Mouse (Mus musculus) adrenal gland, postnatal 14 days (tissue): ENCODE data around the gene Mef2c. TPM values are rescaled to one million over a fixed set of nuclear protein-coding genes. Genes with fewer than 3 reads are reported as not detected.
A peak's percentile ranks its signal among the peaks of the same experiment; 100 is the strongest.

ENCODE experiments used
- DNase-seq: peaks from one replicate; pipeline ENCODE4 v3.0.0; 2021; ENCODE audit warnings: mixed read lengths
- total RNA-seq: library from RNA; stranded (reverse); gene quantifications from 2 replicates; pipeline ENCODE4 v1.2.3, GENCODE M21; 2021

Gene Mef2c
- total RNA-seq, 1 experiment from 2014 or later, result 43.2 TPM

DNA sequence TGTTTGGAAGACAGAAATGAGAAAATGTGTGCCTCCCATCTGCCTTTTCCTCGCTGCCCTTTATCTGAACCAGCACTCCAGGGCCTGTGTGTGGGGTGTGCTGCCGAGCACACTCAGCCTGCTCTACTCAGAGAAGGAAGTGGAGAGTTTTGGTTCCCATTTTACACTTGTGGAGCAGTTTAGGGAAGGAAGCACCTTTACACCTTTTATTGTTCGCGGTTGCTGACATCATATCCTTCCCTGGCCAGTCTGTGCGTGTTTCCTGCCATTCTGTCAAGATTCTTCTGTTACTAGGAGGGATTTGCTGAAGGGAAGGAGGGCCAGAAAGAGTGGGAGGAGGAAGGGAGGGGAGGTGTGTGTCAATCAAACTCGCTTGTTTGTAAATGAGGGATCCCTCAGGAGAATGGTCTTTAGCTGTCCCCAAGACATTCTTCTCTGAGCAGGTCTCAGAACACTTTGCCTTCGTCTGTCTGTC lies 68.2 kb downstream of the Mef2c start:
- peak; percentile 59 for DNase-seq

DNA sequence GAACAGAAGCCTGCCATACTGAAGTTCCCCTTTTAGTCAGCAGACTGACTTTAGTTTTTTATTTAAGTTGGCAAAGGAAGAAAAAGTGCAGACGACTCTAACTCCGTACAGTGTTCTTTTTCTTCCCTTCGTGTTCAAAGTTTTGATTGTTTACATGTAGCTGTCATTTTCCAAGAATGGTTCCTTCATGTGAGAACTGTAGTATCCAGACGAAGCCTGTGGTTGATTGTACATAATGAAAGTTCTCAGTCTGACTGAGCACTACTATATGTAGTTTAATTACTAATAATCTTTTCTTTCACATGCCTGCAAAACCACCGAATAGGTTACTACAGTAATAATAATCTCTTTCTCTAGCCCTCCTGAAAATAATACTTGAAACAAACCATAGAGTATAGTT lies 68.6 kb downstream of the Mef2c start:
- no peak for DNase-seq

DNA sequence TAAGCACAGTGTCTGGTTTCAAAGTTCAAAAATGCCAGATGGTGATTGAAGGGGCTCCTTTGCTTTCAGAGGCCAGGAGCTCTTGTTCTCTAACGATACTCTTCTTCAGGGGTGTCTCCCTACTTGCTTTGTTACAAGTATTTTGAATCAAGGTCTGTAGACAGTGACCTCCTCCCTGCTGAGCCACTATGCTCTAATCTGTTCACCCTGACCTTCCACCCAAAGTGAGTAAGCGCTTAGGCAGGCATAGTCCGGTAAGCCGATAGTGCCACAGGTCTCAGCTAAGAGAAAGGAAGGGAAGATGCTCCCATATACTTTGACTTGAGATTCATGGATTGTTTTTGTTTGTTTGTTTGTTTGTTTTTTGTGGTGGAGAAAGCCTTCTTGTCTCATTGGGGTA lies 69.5 kb downstream of the Mef2c start:
- DNase-seq, result peak; percentile 57

DNA sequence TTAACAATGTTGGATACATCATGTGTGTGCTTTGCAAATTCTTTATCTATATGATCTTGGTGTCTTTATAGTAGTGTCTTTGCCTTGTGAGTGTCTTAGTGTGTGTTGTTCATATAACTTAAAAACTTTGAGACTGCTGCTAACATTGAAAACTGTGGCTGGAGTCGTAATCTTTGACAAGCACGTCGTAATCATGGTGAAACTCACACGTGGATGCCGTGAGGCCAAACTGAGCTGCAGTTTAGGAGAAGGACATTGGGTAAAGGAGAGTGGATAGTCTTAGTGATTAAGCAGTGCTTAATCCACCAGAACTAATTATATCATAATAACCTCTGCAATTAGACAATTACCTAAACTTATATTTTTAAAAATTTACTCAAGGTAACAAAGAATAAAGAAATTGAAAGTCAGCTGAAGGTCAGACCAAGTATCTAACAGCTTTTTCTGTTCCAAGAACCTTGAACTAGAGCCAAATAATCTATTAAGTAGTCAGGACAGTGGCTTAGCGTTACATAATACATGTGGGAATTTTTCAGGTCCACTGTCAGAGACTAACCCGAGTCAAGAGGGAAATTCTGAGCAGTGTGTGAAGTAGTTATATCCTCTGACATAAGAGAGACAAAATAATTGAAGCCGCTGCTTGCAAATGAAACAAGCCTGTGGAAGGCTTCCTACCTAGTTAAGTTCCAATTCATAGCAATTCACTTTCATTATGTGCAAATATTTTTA lies 70.2 kb downstream of the Mef2c start:
- no peak for DNase-seq

DNA sequence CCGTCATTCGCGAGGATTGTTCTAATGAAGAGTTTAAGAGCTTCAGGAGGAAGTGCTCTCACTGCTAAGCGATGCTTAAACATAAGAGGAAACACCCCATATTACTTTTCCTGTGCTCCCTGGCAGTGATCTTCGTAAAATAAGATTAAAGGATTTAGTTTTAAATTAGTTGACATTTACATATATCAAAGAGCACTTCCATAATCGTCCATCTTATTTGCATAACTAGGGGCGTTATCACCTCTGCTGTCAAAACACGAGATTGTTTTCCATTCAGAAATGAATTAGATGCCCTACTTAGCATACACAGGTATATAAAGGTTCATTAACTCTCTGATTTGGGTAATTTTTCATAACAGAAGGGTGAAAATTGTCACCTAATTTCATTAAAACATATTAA lies 71.0 kb downstream of the Mef2c start:
- DNase-seq, result no peak

DNA sequence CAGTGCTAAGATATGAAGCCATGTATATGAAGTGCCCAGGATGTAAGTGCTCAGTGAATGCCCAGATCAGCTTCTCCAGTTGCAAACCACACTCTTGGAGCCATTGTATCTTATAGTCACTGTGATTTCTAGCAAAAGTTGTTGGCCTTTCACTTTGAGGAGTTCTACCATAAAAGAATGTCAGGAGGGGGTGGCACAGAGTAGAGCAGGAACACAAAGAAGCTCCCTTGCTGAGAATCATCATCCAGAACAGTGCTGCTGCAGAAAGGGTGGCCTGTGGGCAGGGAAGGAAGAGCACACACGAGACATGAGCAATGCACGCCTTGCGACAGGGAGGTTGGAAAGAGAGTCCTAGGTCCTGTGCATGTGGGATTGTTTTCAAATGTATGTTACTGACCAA lies 75.6 kb downstream of the Mef2c start:
- DNase-seq, result no peak

DNA sequence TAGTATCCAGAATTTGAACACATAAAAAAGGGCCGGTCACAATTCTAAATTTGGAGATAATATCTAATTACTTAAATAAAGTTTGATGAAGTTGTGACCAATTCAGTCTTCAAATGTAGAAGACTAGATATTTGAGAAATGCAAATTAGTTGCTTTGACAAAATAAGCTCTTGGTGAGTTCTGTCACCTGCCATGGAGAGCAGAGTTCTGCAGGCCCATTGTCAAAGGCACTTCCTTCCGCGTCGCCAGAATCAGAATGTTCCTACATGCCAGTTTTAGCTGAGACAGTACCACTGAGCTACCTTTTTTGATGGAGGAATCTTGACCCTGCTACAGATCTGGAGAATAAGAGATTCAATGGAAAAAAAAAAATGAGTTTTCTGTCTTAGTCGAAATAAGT lies 77.0 kb downstream of the Mef2c start:
- DNase-seq, result no peak

DNA sequence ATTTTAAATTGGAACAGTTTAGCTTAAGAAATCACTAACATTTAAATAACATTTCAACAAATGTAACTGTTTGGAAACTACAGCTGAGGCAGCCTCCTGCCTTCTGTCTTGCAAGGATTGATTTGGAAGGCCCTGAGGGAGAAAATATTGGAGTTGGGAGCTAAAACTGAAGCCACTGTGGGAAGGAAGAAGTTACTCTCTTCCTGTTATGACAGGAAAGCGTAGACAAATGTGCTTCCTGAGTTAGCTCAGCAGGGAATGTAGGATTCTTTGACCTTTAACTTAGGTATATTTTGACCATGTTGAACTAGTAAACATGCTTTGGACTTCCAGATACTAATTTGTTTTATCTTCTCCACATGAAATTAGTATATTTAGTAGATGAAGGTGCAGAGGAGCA lies 78.7 kb downstream of the Mef2c start:
- no peak for DNase-seq

DNA sequence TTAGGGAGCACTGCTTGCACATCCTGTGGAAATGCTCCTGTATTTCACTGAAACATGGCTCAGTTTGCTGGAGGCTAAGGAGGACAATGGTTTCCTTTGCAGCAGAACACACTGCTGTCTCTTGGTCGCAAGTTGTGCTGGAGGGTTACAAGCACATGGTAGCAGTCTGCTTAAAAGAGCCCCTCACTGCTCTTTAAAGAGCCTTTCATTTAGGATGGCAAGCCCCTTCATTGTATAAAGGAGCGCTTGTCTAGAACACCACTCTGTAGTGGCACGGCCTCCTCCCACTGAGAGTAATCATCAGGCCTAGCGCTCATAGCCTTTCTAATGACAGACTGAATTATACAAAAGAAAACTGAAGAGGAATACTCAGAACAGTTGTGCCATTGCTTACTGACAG lies 80.0 kb downstream of the Mef2c start:
- DNase-seq, result no peak

DNA sequence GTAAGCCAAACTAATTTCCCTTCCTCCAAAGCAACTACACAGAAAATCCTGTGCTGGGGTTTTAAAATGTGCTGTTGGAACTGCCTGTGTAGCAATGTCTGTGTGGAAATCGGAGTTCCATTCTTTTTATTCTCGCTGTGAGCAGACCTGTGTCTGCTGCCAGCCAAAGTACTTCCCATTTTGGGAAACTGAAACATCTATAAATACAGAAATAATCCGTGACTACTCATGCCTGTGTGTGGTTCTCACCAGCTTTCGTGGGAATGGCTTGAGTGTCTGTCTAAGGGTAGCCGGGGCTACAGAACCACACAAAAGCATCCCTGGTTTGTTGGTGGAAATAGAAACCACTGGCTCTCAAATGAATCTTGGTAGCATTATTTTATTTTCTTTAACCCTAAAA lies 81.5 kb downstream of the Mef2c start:
- DNase-seq, result no peak

DNA sequence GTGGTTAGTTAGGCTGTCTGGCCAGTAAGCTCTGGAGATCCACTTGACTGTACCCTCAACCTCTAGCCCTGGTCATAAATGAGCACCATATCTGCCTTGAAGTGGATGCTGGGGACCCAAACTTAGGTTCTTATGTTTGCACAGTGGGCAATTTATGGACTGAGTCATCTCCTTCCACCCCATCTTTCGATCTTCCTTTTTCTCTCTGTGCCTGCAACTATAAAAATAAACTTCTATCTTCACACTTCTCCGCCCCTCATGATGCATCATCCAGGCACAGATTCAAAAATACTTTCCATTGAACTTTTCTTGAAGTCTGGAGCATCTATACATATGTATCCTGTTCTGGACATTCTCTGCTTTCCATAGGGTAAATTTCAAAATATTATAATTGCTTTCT lies 84.4 kb downstream of the Mef2c start:
- DNase-seq, result no peak

DNA sequence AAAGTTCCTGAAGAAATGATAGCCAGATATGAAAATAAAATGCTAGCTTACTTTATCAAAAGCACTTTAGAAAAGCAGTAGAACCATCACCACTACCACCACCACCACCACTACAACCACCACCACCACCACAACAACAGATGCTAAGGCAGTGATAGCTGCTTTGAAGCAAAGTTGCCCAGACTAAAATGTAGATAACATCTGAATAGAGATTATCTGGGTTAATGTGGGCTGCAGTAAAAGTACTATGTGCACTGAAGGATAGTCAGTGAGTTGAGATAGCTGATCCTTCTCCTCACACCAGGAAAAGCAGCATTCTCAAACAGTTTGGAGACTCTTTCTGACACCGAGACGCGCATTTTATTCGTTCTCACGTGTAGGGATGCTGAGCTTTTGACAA lies 87.1 kb downstream of the Mef2c start:
- DNase-seq, result no peak

DNA sequence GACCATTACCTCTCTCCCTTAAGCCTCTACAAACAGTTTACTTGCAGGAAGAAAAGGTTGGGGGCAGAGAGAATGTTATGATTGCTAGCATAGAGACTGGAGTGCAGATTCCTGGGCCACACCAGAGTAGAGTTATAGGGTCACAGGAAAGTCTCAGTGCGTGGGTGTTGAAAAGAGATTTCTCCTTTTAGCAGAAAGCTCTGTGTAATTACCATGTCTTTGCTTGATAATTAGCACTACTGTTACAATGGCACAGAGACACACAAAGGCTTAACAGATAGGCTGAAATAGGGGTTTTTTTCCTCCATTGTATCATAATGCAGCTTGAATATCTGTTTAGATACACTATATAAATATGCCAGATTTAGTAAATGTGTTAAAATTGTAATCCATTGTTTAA lies 91.6 kb downstream of the Mef2c start:
- DNase-seq, result no peak

DNA sequence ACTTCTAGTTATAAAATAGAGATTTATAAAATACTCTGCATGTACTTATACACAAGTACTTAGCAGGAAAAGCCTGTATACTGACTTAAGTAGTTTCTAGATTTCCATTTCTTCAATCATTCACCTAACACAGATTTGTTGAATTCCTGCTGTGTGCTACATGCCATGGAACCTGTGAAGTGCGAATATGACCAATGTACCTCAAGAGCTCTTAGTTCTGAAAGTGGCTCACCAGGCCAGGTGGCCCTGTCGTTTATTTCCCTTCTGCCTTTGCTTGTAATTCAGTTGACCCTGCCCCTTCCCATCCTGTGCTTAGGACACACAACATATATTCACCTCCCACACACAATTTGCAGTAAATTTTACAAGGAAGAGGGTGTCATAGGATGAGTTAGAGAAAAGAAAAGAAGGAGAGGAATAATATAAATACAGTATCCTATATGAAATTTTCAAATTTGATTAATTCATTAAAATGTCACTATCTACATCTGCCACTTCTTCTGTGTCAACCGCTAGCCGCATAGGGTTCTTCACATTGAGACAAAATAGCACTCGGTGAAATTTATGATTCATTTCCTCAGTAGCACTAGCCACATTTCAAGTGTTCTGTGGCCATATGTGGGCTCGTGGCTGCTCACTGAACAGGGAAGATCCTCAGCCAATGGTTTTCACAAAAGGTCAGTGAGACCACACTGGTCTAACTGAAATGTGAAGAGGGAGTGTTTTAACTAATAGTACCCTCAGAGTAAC lies 93.3 kb downstream of the Mef2c start:
- no peak for DNase-seq

DNA sequence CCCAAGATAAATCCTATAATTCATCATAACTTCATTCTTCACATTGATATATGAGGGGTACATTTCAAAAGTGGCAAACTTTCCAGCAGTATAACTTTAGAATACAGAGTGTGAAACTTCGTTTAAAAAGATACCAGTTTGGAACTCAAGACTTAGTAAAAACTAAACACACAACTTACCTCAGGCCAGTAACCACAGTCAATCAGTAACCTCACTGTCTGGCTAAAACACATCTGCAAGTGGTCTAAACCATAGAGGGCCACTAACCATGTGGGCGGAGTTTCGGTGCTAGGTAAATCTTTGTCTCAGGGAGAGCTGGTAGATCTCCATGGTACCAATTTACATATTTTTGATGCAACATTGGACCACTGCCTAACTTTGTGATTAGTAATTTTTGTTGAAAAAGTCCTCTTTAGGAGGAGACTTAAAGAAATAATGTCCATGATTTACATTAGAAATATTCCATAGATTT lies 93.9 kb downstream of the Mef2c start:
- no peak for DNase-seq

DNA sequence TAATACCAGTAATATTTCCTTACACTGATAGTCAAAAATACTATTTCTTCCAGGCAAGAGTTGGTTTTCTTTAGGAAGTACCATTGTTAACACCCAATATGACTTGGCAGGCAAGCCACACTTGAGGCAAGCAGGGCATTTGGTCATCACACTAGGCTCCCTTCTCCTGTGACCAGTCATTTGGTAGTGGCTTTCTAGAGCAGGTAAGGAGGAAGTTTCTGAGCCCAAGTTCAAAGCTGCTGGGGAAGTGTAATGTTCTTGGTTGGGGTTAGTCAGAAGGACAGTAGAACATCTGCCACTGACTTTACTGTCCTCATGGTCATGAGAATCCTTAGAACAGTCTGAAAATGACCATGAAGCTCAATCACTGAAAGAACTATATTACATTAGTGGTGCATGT lies 96.5 kb downstream of the Mef2c start:
- no peak for DNase-seq

DNA sequence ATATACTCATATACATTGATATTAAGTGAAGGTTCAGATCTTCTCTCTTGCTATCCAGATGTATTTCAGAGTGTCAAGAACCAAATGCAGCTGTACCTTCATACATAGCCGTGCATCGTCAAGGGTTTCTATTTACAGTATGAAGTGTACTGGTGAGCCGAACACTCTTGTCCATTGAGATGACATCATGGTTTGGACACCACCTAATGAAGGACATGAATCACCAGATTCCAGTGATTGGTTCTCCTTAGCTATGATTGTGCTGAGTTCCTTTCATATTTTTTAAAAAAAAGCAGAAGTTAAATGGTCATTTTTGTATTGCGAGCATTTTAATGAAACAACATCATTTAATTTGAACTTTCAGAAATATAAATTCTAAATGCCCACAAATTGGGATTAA lies 97.9 kb downstream of the Mef2c start:
- DNase-seq, result no peak

DNA sequence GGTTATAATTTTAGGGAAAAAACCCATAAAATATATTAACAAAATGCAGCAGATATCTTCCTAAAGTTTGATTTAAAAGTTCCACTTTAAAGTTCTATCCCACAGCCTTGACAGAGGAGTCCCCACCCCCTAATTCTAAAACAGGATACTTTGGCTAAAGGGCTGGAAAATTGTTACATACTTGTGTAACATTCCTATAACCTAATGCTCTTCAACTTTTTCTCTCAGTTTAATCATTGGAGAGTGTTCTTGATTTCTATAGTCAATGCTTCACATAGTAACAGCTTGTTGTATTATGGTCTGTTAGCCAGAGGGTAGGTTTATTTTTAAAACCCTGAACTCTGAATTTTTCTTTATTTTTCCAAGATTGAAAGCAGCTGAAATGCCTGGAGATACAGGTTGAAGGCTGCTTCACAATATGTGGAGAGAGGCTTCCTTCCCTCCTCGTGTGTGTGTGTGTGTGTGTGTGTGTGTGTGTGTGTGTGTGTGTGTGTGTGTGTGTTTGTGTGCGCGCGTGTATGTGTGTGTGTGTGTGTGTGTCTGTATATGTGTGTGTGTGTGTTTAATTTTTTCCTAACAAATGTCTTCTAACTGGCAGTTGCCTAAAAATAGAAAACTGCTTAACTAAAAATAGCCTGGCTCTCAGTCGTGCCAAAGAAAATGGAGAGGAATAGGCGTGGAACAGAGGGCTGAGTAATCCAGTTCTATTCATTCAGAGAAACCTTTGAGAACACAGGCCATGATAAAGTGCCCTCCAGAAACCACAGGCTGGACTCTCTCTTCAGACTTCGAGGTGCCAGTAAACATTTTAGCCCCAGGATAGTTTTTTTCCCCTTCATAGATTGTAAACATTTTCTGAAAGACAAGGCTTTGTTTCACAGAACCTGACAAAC lies 99.8 kb downstream of the Mef2c start:
- peak; percentile 59 for DNase-seq

DNA sequence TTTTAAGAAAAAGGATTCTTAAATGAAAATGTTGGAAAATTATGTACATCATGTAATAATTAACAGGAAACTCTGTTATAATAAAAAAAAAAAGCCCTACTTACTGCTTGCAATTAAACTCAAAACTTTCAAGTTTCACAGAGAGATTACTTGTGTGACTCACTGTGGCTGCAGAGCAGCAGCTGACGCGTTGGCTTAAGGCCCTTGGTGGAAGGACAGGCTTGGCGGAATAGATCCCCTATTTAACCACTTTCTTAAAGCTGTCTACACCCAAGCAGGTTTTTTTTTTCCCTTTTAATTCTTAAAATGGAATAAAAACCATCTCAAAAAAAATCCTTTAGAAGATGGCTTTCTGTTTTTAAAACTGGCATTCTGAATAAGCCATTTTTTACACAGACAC lies 100.5 kb downstream of the Mef2c start:
- peak; percentile 75 for DNase-seq

DNA sequence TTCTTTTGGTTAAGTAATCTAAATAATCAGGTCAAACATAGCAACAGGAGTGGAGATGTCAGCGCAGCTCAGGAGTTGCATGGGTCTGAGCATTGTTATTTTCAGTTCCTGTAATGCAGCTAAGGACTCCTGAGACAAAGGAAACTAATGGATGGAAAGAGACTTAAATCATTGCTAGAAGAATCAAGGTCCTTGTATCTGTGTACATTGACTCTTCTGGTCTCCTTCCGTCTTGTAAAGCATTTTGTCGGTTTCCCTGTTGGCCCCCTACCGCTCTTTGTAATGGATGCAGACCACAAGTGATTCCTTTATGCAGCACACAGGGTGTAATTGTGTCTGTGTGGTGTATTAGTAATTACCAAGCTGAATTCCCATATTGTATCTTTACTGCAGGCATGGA lies 101.0 kb downstream of the Mef2c start:
- no peak for DNase-seq

DNA sequence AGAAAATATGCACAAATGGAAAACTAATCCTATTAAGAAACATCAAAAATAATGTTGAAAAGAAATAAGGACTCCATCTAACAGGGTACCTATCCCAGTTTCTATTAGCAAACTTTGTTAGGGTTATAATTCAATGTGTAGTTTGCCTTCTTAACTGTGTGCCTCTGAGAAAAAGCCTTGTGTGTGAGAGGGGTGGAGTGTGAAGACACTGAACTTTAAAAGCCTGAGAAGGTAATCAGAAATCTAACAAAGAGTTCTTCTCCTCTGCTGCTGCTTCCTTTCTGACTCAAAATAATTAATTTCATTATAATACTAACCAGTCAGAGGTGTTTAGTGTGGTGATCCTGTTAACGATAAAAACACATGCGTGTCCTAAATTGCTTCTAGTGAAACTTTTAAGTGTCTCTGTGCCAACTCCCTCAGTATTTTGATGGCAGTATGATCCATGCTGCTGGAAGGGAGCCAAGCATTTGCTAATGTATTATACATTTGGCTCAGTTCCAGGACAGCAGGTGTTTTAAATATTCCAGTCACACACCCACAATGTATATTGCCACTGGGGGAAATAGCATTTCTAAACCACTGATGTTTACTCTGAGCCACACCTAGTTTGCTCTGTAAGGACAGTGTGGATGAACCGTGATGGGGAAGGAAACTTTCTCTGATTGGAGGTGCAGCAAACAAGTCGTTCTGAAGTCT lies 104.2 kb downstream of the Mef2c start:
- DNase-seq, result no peak

DNA sequence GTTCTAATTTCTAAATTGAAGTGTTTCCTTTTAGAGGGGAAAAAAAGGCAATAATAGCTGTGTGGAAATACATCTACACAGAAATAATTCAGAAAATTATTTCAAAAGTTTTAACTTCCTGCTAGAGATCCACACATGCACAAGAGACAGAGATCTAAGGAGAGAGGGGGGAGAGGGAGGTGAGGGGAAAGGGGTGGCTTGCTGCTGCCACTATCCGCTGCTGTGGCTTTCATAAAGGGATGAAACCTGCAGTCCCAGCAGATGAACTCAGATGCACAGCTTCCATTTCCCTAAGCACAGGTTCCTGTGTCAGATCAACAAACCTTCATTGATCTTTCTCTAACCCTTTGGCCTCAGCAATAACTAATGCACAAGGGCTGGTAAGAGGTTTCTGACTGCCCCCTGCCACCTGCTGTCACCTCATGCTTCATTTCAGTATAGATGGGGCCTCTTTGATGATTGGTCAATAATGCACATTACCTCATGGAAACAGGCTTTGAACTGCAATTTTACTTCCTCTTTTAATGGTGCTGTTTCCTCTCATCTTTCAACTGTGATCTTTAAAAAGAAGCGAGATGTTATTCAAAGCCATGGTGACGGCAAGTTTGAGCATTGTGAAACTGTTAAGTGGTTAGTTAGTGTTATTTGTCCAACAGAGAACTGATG lies 105.2 kb downstream of the Mef2c start:
- DNase-seq, result no peak
